Mouse (Mus musculus) liver, postnatal 0 days (tissue): ENCODE data around the gene Gm7029.
"Not testable (repeated sequence)": the region's sequence is repeated elsewhere in the genome, so short reads cannot be mapped to it uniquely, and the experiment has no call there.

Experiments used
- CTCF ChIP-seq: sonication (generic); IDR thresholded peaks from 2 replicates; pipeline ENCODE4 v1.5.1; 2016; ENCODE audit warnings: antibody characterized with exemption, low read depth
- EP300 ChIP-seq: IDR thresholded peaks from 2 replicates; pipeline ENCODE4 v1.6.1; 2016; ENCODE audit warnings: antibody characterized with exemption, low read depth, mild to moderate bottlenecking

- TF ChIP-seq EP300, CTCF: not testable (repeated sequence)
Observed at GRCm38 (mm10) chr17:33887802-33888201, 14.2 kb downstream of the Gm7029 start.
